Mouse (Mus musculus) small intestine, adult 2 months (tissue): ENCODE measurements around the gene Rack1.

ENCODE experiments used
- CTCF ChIP-seq: fragments of 200-500 bp; IDR thresholded peaks from 2 replicates; pipeline ENCODE4 v1.5.1; 2012; ENCODE audit warnings: low read depth, mild to moderate bottlenecking, control low read depth, inconsistent platforms, low read length, moderate library complexity, mixed read lengths; ENCODE audit not compliant: insufficient replicate concordance, insufficient read length; ENCODE audit errors: extremely low read depth
- POLR2A ChIP-seq: fragments of 200-500 bp; IDR thresholded peaks from 2 replicates; pipeline ENCODE4 v1.6.1; 2012; ENCODE audit warnings: low read depth, mild to moderate bottlenecking, control low read depth, inconsistent platforms, low read length, moderate library complexity

- TF ChIP-seq CTCF (no peak), POLR2A (no peak)
These were observed 6.9 kb upstream of the Rack1 start for GRCm38 (mm10) chr11:48793184-48793583.
